Comparison of ENCODE assay signal across 26 mouse cellular contexts in the genomic region with DNA sequence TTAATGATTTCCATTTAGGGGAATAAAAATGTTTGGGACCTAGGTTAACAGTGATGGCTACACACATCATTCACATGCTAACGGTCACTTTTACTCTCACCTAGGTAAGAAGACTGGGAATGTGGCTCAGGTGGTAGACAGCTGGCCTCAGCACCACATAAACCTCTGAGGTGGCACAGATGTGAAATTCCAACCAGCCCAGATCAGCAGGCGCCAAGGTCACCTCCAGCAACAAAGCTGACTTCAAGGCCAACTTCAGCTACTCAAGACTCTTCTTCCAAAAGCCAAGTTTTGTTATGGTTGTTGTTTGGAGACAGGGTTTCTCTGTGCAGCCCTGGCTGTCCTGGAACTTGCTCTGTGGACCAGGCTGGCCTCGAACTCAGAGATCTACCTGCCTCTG. TPM values are rescaled to one million over a fixed set of nuclear protein-coding genes. Genes with fewer than 3 reads are reported as not detected.
DNase-seq lines count a peak whose midpoint lies in the region; ATAC-seq lines count a peak whose summit lies in the region.
"Had no signal": no experiment of that assay in that cellular context is flagged by ENCODE, and none has a peak within 500 bp of the region (broad histone marks: within the 10 kb centered on the region; RNA-seq: fewer than 3 reads in every experiment).

No protein-coding gene starts in this region.

- H3K27ac ChIP-seq in heart, embryonic 12.5 days (ENCODE audit: poor library complexity, severe bottlenecking) = no peak overlapping the region
- no peak overlapping the region for H3K27ac ChIP-seq in heart, embryonic 10.5 days

- H3K27me3 ChIP-seq in heart, embryonic 12.5 days (replicated peaks) = peaks cover 28% of the 10 kb centered on the region
- H3K27me3 ChIP-seq in heart, embryonic 10.5 days (ENCODE audit: insufficient read depth, poor library complexity, severe bottlenecking) = peaks cover 32% of the 10 kb centered on the region
- H3K27me3 ChIP-seq: CH12.LX had no signal

- WGBS in heart, embryonic 12.5 days = 62% methylated on average over 3 of the region's 3 CpGs
- 66% methylated on average over 3 of the region's 3 CpGs for WGBS in heart, embryonic 10.5 days

- H3K4me2 ChIP-seq in heart, embryonic 12.5 days = no peak overlapping the region

- H3K9me3 ChIP-seq in heart, embryonic 12.5 days (replicated peaks) = no peaks in the 10 kb centered on the region; the same call in 1 of the 2 replicates
- no peaks in the 10 kb centered on the region for H3K9me3 ChIP-seq in heart, embryonic 10.5 days
- H3K9me3 ChIP-seq: G1E had no signal

- no peak overlapping the region for H3K4me3 ChIP-seq in heart, embryonic 12.5 days
- no peak overlapping the region for H3K4me3 ChIP-seq in heart, embryonic 10.5 days

- no peak overlapping the region for H3K9ac ChIP-seq in heart, embryonic 12.5 days

- ATAC-seq in heart, embryonic 12.5 days (ENCODE audit: insufficient number of reproducible peaks, low FRiP score) = no peak
- ATAC-seq: activated CD4-positive, CD25-positive, alpha-beta regulatory T cell, adult 4 months; CD4-positive, CD25-positive, alpha-beta regulatory T cell, adult 4 months; Patski had no signal

- peak; percentile 42 for DNase-seq in adrenal gland, postnatal 10 days
- no peak for DNase-seq in adrenal gland, postnatal 4 days (ENCODE audit: low spot score in 2 of 2)
- peak; percentile 86 for DNase-seq in heart, adult 11 months
- peak; percentile 42 for DNase-seq in heart, embryonic 10.5 days (ENCODE audit: low spot score)
- DNase-seq in heart, postnatal 4 days = no peak
- peak; percentile 61 for DNase-seq in ovary, adult 18-20 months (ENCODE audit: low spot score)
- DNase-seq in ovary, postnatal 14 days (ENCODE audit: low spot score) = no peak
- DNase-seq: adrenal gland, adult 2 months; adrenal gland, adult 8-10 months; adrenal gland, postnatal 14 days; adrenal gland, postnatal 25 days; adrenal gland, postnatal 36 days; B cell, adult 2 months; cerebellum, adult 11 months; cerebellum, adult 11-12 months; cerebellum, adult 18-20 months; cerebellum, adult 2 months had no signal

- no peaks in the 10 kb centered on the region for H3K4me1 ChIP-seq in heart, embryonic 12.5 days (replicated peaks)
- H3K4me1 ChIP-seq in heart, embryonic 10.5 days = no peaks in the 10 kb centered on the region

- no peaks in the 10 kb centered on the region for H3K36me3 ChIP-seq in heart, embryonic 12.5 days
- no peaks in the 10 kb centered on the region for H3K36me3 ChIP-seq in heart, embryonic 10.5 days
- H3K36me3 ChIP-seq: G1E had no signal

RNA-seq across cellular contexts. Expression of a gene that starts 9.1 kb away (rescaled TPM):
- 1 to 10 TPM; 1.3 to 3.1 TPM for total RNA-seq in adrenal gland, postnatal 10 days (2021)
- total RNA-seq in adrenal gland, postnatal 4 days (2021) = 1 to 10 TPM; 4.4 to 6.1 TPM
- polyA plus RNA-seq in heart, embryonic 12.5 days (2016; fragmentation: Nextera tagmentation; extraction: Ambion mirVana) = 0.05 TPM in 1 of 2 replicates, not detected in the other
- 0.14 TPM in 1 of 2 replicates, not detected in the other for polyA plus RNA-seq in heart, embryonic 10.5 days (2016; fragmentation: Nextera tagmentation; extraction: Ambion mirVana)
- total RNA-seq in heart, postnatal 4 days (2021) = under 1 TPM in 1 of 2 experiments, not detected in 1; 0.20 TPM
- total RNA-seq: CH12.LX, MEL had no signal
- polyA plus RNA-seq: C2C12, G1E had no signal

RNA-seq across cellular contexts. Expression of a gene that starts 16.4 kb away (rescaled TPM):
- total RNA-seq in adrenal gland, postnatal 10 days (2021) = 10 to 100 TPM in 1 of 2 experiments, 1 to 10 TPM in 1; 6.8 to 13.3 TPM
- total RNA-seq in adrenal gland, postnatal 4 days (2021) = 10 to 100 TPM; 11.6 to 16.4 TPM
- polyA plus RNA-seq in heart, embryonic 12.5 days (2016; fragmentation: Nextera tagmentation; extraction: Ambion mirVana) = 3.9 and 4.4 TPM in 2 replicates
- 3.9 TPM in 2 replicates for polyA plus RNA-seq in heart, embryonic 10.5 days (2016; fragmentation: Nextera tagmentation; extraction: Ambion mirVana)
- 1 to 10 TPM; 1.6 to 2.3 TPM for total RNA-seq in heart, postnatal 4 days (2021)

RNA-seq across cellular contexts. Expression of a gene that starts 23.3 kb away (rescaled TPM):
- 10 to 100 TPM; 52.8 to 56.8 TPM for total RNA-seq in adrenal gland, postnatal 10 days (2021)
- total RNA-seq in adrenal gland, postnatal 4 days (2021) = 10 to 100 TPM; 22.6 to 22.8 TPM
- polyA plus RNA-seq in heart, embryonic 12.5 days (2016; fragmentation: Nextera tagmentation; extraction: Ambion mirVana) = 0.74 and 1.0 TPM in 2 replicates
- polyA plus RNA-seq in heart, embryonic 10.5 days (2016; fragmentation: Nextera tagmentation; extraction: Ambion mirVana) = 1.3 TPM in 2 replicates
- total RNA-seq in heart, postnatal 4 days (2021) = 10 to 100 TPM; 14.7 to 15.5 TPM

RNA-seq across cellular contexts. Expression of a gene that starts 41.2 kb away (rescaled TPM):
- total RNA-seq in adrenal gland, postnatal 10 days (2021) = 100 to 1,000 TPM; 122 to 126 TPM
- total RNA-seq in adrenal gland, postnatal 4 days (2021) = 100 to 1,000 TPM; 140 to 156 TPM
- polyA plus RNA-seq in heart, embryonic 12.5 days (2016; fragmentation: Nextera tagmentation; extraction: Ambion mirVana) = 344 and 363 TPM in 2 replicates
- 337 and 447 TPM in 2 replicates for polyA plus RNA-seq in heart, embryonic 10.5 days (2016; fragmentation: Nextera tagmentation; extraction: Ambion mirVana)
- 100 to 1,000 TPM; 281 to 285 TPM for total RNA-seq in heart, postnatal 4 days (2021)

RNA-seq across cellular contexts. Expression of a gene that starts 52.7 kb away (rescaled TPM):
- total RNA-seq in adrenal gland, postnatal 10 days (2021) = not detected
- total RNA-seq in adrenal gland, postnatal 4 days (2021) = under 1 TPM in 1 of 2 experiments, not detected in 1; 0.39 TPM
- polyA plus RNA-seq in heart, embryonic 12.5 days (2016; fragmentation: Nextera tagmentation; extraction: Ambion mirVana) = 0.27 and 0.30 TPM in 2 replicates
- 0.18 and 0.36 TPM in 2 replicates for polyA plus RNA-seq in heart, embryonic 10.5 days (2016; fragmentation: Nextera tagmentation; extraction: Ambion mirVana)
- total RNA-seq in heart, postnatal 4 days (2021) = not detected
- total RNA-seq: adrenal gland, adult 18-20 months; adrenal gland, postnatal 25 days; adrenal gland, postnatal 36 days; CH12.LX; G1E had no signal
- polyA plus RNA-seq: activated CD4-positive, CD25-positive, alpha-beta regulatory T cell, adult 4 months; adrenal gland, adult 2 months; C2C12; CD4-positive, CD25-positive, alpha-beta regulatory T cell, adult 4 months; G1E; Patski had no signal

Comparison
In these comparisons a context has a peak if more than half of its experiments do, and no peak if none do; other contexts are left out.
1. DNase-seq: peak in adrenal gland, postnatal 10 days (single experiment), heart, adult 11 months (single experiment), heart, embryonic 10.5 days (single experiment) and ovary, adult 18-20 months (single experiment); none in adrenal gland, postnatal 4 days (0 of 2), heart, postnatal 4 days (single experiment) and ovary, postnatal 14 days (single experiment).